Mouse (Mus musculus) testis, adult 2 months (tissue): ENCODE measurements around the gene Cnbp. TPM values are rescaled to one million over a fixed set of nuclear protein-coding genes. Genes with fewer than 3 reads are reported as not detected.

Experiments used
- H3K27ac ChIP-seq: fragments of 200-500 bp; 2 replicates; pipeline ENCODE4 v1.5.1; 2012; ENCODE audit warnings: low read depth, low read length; ENCODE audit not compliant: control insufficient read depth, insufficient read depth
- H3K27me3 ChIP-seq: fragments of 200-500 bp; 2 replicates; pipeline ENCODE4 v1.6.1; 2012; ENCODE audit warnings: mild to moderate bottlenecking, low read length, moderate library complexity; ENCODE audit not compliant: control insufficient read depth, insufficient read depth
- H3K36me3 ChIP-seq: fragments of 200-500 bp; 2 replicates; pipeline ENCODE4 v1.6.1; 2012; ENCODE audit warnings: mild to moderate bottlenecking, low read length; ENCODE audit not compliant: control insufficient read depth, insufficient read depth
- H3K4me1 ChIP-seq: fragments of 200-500 bp; 2 replicates; pipeline ENCODE4 v1.6.1; 2012; ENCODE audit warnings: low read length; ENCODE audit not compliant: control insufficient read depth, insufficient read depth
- H3K4me3 ChIP-seq: fragments of 200-500 bp; 2 replicates; pipeline ENCODE4 v1.5.1; 2012; ENCODE audit warnings: low read depth, mild to moderate bottlenecking, low read length, moderate library complexity, mixed read lengths; ENCODE audit not compliant: control insufficient read depth
- CTCF ChIP-seq: fragments of 200-500 bp; IDR thresholded peaks from 2 replicates; pipeline ENCODE4 v1.5.1; 2012; ENCODE audit warnings: low read depth, mild to moderate bottlenecking, inconsistent platforms, low read length, moderate library complexity; ENCODE audit not compliant: control insufficient read depth, insufficient read depth, insufficient replicate concordance
- POLR2A ChIP-seq: fragments of 200-500 bp; IDR thresholded peaks from 2 replicates; pipeline ENCODE4 v1.6.1; 2012; ENCODE audit warnings: low read depth, mild to moderate bottlenecking, inconsistent platforms, low read length, moderate library complexity; ENCODE audit not compliant: control insufficient read depth
- polyA plus RNA-seq: library from polyadenylated mRNA; depleted of rRNA; stranded (reverse); fragments of >200 nt; gene quantifications from 2 replicates; pipeline ENCODE4 v1.2.3, GENCODE M21; 2012

Gene Cnbp
- polyA plus RNA-seq, 1 experiment = 130 TPM

DNA sequence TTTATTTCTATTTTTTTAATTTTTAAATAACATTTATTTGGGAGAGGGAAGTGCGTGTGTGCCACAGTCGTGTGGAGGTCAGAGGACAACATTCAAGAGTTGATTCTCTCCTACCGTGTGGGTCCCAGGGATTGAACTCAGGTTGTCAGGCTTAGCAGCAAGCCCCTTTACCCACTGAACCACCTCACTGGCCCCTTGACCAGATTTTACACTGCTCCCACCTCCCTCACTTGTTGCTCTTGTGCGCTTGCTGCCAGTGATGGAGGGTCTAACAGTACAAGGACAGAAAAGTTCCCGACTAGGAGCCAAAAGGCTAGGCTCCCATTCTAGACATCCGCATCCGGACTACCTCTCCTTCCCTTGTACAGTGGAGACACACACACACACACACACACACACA lies 45.5 kb downstream of the Cnbp start:
- TF ChIP-seq POLR2A (no peak), CTCF (no peak)
- Histone ChIP-seq H3K27me3 (no peaks in the 10 kb centered on the region), H3K36me3 (no peaks in the 10 kb centered on the region), H3K4me3 (no peak overlapping the region), H3K4me1 (peaks cover 7% of the 10 kb centered on the region), H3K27ac (no peak overlapping the region)

- no peak overlapping the region for H3K4me3 ChIP-seq
- H3K36me3 ChIP-seq = no peaks in the 10 kb centered on the region
- TF ChIP-seq POLR2A = no peak
- no peak for TF ChIP-seq CTCF
- peaks cover 5% of the 10 kb centered on the region for H3K4me1 ChIP-seq
- H3K27ac ChIP-seq = no peak overlapping the region
- no peaks in the 10 kb centered on the region for H3K27me3 ChIP-seq
Measured at GRCm38 (mm10) chr6:87804886-87805285, 46.0 kb downstream of the Cnbp start.

DNA sequence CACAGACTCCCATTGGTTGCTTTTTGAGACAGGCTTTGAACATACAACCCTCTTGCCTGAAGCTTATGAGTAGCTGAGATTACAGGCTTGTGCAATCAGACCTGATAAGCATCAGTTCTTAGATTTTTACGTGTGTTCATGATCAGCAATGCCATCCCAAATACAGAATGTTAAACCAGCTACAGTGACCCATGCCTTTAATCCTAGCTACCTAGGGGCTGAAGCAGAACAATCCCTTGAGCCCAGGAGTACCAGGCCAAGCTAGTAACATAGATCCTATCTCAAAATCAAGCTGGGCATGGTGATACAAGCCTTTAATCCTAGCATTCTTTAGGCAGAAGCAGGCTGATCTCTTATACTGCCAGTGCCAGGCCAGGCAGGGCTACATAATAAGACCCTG lies 46.9 kb downstream of the Cnbp start:
- H3K4me3 ChIP-seq = no peak overlapping the region
- no peaks in the 10 kb centered on the region for H3K27me3 ChIP-seq
- no peak overlapping the region for H3K27ac ChIP-seq
- no peaks in the 10 kb centered on the region; the same call in none of the 2 replicates for H3K4me1 ChIP-seq
- H3K36me3 ChIP-seq = no peaks in the 10 kb centered on the region
- TF ChIP-seq POLR2A (no peak), CTCF (no peak)

- H3K4me3 ChIP-seq = no peak overlapping the region
- no peak for TF ChIP-seq POLR2A
- TF ChIP-seq CTCF = no peak
- H3K27me3 ChIP-seq = no peaks in the 10 kb centered on the region
- no peaks in the 10 kb centered on the region; the same call in none of the 2 replicates for H3K4me1 ChIP-seq
- H3K36me3 ChIP-seq = no peaks in the 10 kb centered on the region
- H3K27ac ChIP-seq = no peak overlapping the region
Measured at GRCm38 (mm10) chr6:87802462-87802861, 48.4 kb downstream of the Cnbp start.

DNA sequence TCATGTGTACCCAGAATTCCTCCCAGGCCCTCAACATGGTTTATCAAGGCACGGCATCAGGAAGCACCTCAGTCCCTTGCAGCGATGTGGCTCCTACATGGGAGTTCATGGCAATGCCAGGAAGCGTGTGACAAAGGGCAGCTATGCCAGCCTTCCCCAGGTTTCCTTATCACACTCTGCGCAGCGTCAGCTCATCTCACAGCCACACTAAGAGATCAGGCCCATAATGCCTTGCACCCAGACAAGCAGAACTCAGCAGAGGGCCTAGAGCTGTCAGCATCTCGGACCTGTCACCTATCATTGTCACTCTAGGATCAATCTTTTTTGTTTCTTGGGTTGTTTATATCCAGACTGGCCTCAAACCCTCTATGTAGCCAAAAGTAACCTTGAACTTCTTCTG lies 51.3 kb downstream of the Cnbp start:
- Histone ChIP-seq H3K4me1 (no peaks in the 10 kb centered on the region; the same call in none of the 2 replicates), H3K36me3 (no peaks in the 10 kb centered on the region), H3K27ac (no peak overlapping the region), H3K27me3 (no peaks in the 10 kb centered on the region), H3K4me3 (no peak overlapping the region)
- TF ChIP-seq POLR2A (no peak), CTCF (no peak)

DNA sequence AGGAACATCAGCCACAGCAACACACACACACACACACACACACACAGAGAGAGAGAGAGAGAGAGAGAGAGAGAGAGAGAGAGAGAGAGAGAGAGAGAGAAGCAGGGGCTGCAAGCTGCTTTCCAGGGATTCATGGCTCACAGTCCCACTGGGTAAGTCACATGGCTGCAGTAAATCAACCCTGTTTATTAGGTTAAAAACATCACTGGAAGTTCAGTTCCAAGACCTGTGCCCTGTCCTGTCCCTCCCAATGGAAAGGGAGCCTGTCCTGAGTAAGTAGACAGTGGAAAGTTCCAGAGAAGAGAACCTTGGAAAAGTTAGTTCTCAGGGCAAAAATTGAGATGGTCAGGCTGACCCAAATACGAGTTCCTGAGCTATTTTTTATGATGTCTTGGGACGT lies 53.6 kb downstream of the Cnbp start:
- no peaks in the 10 kb centered on the region; the same call in none of the 2 replicates for H3K4me1 ChIP-seq
- H3K27ac ChIP-seq = no peak overlapping the region

DNA sequence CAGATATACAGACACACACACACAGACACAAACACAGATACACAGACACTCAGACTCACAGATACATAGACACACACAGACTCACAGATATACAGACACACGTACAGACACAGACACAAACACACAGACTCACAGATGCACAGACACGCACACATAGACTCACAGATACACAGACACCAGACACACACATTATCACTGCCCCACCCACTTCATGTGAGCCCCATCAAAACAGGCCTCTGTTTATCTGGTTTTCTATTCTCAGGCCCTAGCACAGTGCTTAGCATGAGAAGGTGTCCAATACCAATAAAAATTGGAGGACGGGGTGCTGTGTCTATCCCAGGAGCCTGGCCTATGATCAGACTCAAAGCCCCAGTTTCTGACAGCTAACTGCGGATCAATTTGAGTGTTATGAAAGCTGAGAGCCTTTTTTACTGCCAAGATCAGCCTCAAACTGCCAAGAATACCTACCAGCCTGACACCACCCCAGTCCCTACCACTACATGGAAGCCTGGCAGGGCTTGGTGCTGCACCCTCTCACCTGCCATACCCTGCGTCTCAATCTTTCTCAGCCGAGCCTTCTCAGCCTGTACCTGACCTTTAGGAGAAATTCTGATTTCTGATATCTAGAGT lies 54.5 kb downstream of the Cnbp start:
- no peaks in the 10 kb centered on the region for H3K27me3 ChIP-seq
- peaks cover 2% of the 10 kb centered on the region for H3K36me3 ChIP-seq
- H3K4me3 ChIP-seq = no peak overlapping the region
- TF ChIP-seq POLR2A (no peak), CTCF (no peak)
- H3K4me1 ChIP-seq = peaks cover under 1% of the 10 kb centered on the region
- no peak overlapping the region for H3K27ac ChIP-seq

More for the DNA sequence above, 53.6 kb downstream of the Cnbp start:
- TF ChIP-seq POLR2A (no peak), CTCF (no peak)
- Histone ChIP-seq H3K4me3 (no peak overlapping the region), H3K27me3 (no peaks in the 10 kb centered on the region), H3K36me3 (no peaks in the 10 kb centered on the region; the same call in 1 of the 2 replicates)
